Mouse (Mus musculus): ENCODE data around the gene Tnfsf9. TPM values are rescaled to one million over a fixed set of nuclear protein-coding genes. Genes with fewer than 3 reads are reported as not detected.
"Not testable (repeated sequence)": the region's sequence is repeated elsewhere in the genome, so short reads cannot be mapped to it uniquely, and the experiment has no call there.

The Tnfsf9 gene
- total RNA-seq, 2 experiments from 2014 or later: 0.36 to 0.44 TPM

- intact Hi-C loops (cut with DNase I): no loop called here
- no peak for DNase-seq
Observed at GRCm38 (mm10) chr17:57123192-57124118, 18.3 kb downstream of the Tnfsf9 start.

- intact Hi-C loops (cut with DNase I): no loop called here
- no peak for DNase-seq
Observed at GRCm38 (mm10) chr17:57124792-57125191, 19.7 kb downstream of the Tnfsf9 start.

- no peak for DNase-seq
- intact Hi-C loops (cut with DNase I): no loop called here
Observed at GRCm38 (mm10) chr17:57125853-57126622, 20.9 kb downstream of the Tnfsf9 start.

- intact Hi-C loops (cut with DNase I): no loop called here
- no peak for DNase-seq
Observed at GRCm38 (mm10) chr17:57131793-57132192, 26.7 kb downstream of the Tnfsf9 start.

GRCm38 (mm10) chr17:57134021-57134420 is 28.9 kb downstream of the Tnfsf9 start:
- intact Hi-C loops (cut with DNase I); DNase-seq: not testable (repeated sequence)

- no peak for DNase-seq
- intact Hi-C loops (cut with DNase I): no loop called here
Observed at GRCm38 (mm10) chr17:57134693-57135092, 29.6 kb downstream of the Tnfsf9 start.

GRCm38 (mm10) chr17:57135635-57136034 is 30.5 kb downstream of the Tnfsf9 start:
- intact Hi-C loops (cut with DNase I): no loop called here
- no peak for DNase-seq

GRCm38 (mm10) chr17:57138676-57139075 is 33.6 kb downstream of the Tnfsf9 start:
- DNase-seq: no peak
- intact Hi-C loops (cut with DNase I): no loop called here

GRCm38 (mm10) chr17:57139708-57140107 is 34.6 kb downstream of the Tnfsf9 start:
- DNase-seq: no peak
- intact Hi-C loops (cut with DNase I): no loop called here

- DNase-seq: no peak
- intact Hi-C loops (cut with DNase I): no loop called here
Observed at GRCm38 (mm10) chr17:57143704-57144103, 38.6 kb downstream of the Tnfsf9 start.

- intact Hi-C loops (cut with DNase I): no loop called here
- DNase-seq: no peak
Observed at GRCm38 (mm10) chr17:57145115-57145514, 40.0 kb downstream of the Tnfsf9 start.

GRCm38 (mm10) chr17:57148343-57148742 is 43.2 kb downstream of the Tnfsf9 start:
- intact Hi-C loops (cut with DNase I): no loop called here

GRCm38 (mm10) chr17:57148994-57149803 is 44.1 kb downstream of the Tnfsf9 start, which contains the start of gene Cd70:
TSS of gene Cd70 (minus strand) at chr17:57149777.
- intact Hi-C loops (cut with DNase I): no loop called here
- DNase-seq: peak in 1 of 2 experiments; percentile 4

More at GRCm38 (mm10) chr17:57148343-57148742, 43.2 kb downstream of the Tnfsf9 start:
- DNase-seq: no peak

- intact Hi-C loops (cut with DNase I): no loop called here
- no peak for DNase-seq
Observed at GRCm38 (mm10) chr17:57153006-57153405, 47.9 kb downstream of the Tnfsf9 start.

GRCm38 (mm10) chr17:57153787-57154186 is 48.7 kb downstream of the Tnfsf9 start:
- intact Hi-C loops (cut with DNase I): no loop called here
- DNase-seq: no peak

Other genes starting within 250 kb of the Tnfsf9 start
- not detected for gene Acsbg2, start 230.9 kb upstream of the Tnfsf9 start, total RNA-seq (2021)
- not detected for gene 1700061G19Rik, start 229.8 kb upstream of the Tnfsf9 start, total RNA-seq (2021)
- gene Mllt1, start 169.9 kb upstream of the Tnfsf9 start, total RNA-seq (2021): 10 to 100 TPM; 22.0 to 22.7 TPM
- not detected for gene Acer1, start 123.2 kb upstream of the Tnfsf9 start, total RNA-seq (2021)
- gene Clpp, start 115.0 kb upstream of the Tnfsf9 start, total RNA-seq (2021): 10 to 100 TPM; 57.3 to 64.0 TPM
- 10 to 100 TPM; 49.6 to 52.8 TPM for gene Alkbh7, start 108.0 kb upstream of the Tnfsf9 start, total RNA-seq (2021)
- gene Pspn, start 105.3 kb upstream of the Tnfsf9 start, total RNA-seq (2021): not detected
- 10 to 100 TPM; 22.0 to 23.6 TPM for gene Gtf2f1, start 94.0 kb upstream of the Tnfsf9 start, total RNA-seq (2021)
- not detected for gene Gm17949, start 93.9 kb upstream of the Tnfsf9 start, total RNA-seq (2021)
- 10 to 100 TPM; 54.7 to 56.7 TPM for gene Khsrp, start 73.8 kb upstream of the Tnfsf9 start, total RNA-seq (2021)
- gene Slc25a41, start 63.7 kb upstream of the Tnfsf9 start, total RNA-seq (2021): not detected
- under 1 TPM; 0.22 to 0.29 TPM for gene Crb3, start 46.2 kb upstream of the Tnfsf9 start, total RNA-seq (2021)
- 10 to 100 TPM; 69.3 to 73.8 TPM for gene Slc25a23, start 45.5 kb upstream of the Tnfsf9 start, total RNA-seq (2021)
- 1 to 10 TPM; 2.0 TPM for gene Dennd1c, start 26.8 kb upstream of the Tnfsf9 start, total RNA-seq (2021)
- gene Tubb4a, start 17.5 kb upstream of the Tnfsf9 start, total RNA-seq (2021): 1 to 10 TPM; 3.3 to 3.9 TPM
- not detected for gene Cd70, start 44.5 kb downstream of the Tnfsf9 start, total RNA-seq (2021)
- under 1 TPM in 1 of 2 experiments, not detected in 1; 0.22 TPM for gene Tnfsf14, start 88.9 kb downstream of the Tnfsf9 start, total RNA-seq (2021)
- gene C3, start 122.8 kb downstream of the Tnfsf9 start, total RNA-seq (2021): 10 to 100 TPM; 47.9 to 65.0 TPM
- 10 to 100 TPM; 25.9 to 26.8 TPM for gene Gpr108, start 143.1 kb downstream of the Tnfsf9 start, total RNA-seq (2021)
- 10 to 100 TPM; 72.3 to 77.5 TPM for gene Trip10, start 144.1 kb downstream of the Tnfsf9 start, total RNA-seq (2021)
- gene Vav1, start 173.8 kb downstream of the Tnfsf9 start, total RNA-seq (2021): 1 to 10 TPM; 2.2 to 5.5 TPM